Mouse (Mus musculus) kidney, embryonic 16.5 days (tissue): Measurements from ENCODE around the gene Zfp688. TPM values are rescaled to one million over a fixed set of nuclear protein-coding genes. Genes with fewer than 3 reads are reported as not detected.
"Not testable (repeated sequence)": the region's sequence is repeated elsewhere in the genome, so short reads cannot be mapped to it uniquely, and the experiment has no call there.

ENCODE experiments used
- ATAC-seq: fragments of 200-750 bp; cut with Nextera tagmentation; 2 replicates; pipeline ENCODE4 v1.8.0; 2017; ENCODE audit warnings: moderate TSS enrichment; ENCODE audit not compliant: low FRiP score, low TSS enrichment
- H3K27ac ChIP-seq: fragments of 300-500 bp; sonication (generic); 2 replicates; pipeline ENCODE4 v1.5.1; 2014; ENCODE audit warnings: low read length
- H3K27me3 ChIP-seq: fragments of 300-500 bp; sonication (generic); 2 replicates; pipeline ENCODE4 v1.6.1; 2014; ENCODE audit warnings: low read length, control low read depth, mixed read lengths; ENCODE audit not compliant: insufficient read depth
- H3K36me3 ChIP-seq: fragments of 300-500 bp; sonication (generic); 2 replicates; pipeline ENCODE4 v1.6.1; 2014; ENCODE audit warnings: low read length, control low read depth, mixed read lengths; ENCODE audit not compliant: insufficient read depth
- H3K4me1 ChIP-seq: fragments of 300-500 bp; sonication (generic); 2 replicates; pipeline ENCODE4 v1.6.1; 2014; ENCODE audit warnings: low read length, control low read depth, mixed read lengths; ENCODE audit not compliant: insufficient read depth
- H3K4me2 ChIP-seq: fragments of 300-500 bp; sonication (generic); replicated peaks from 2 replicates; pipeline ENCODE4 v1.6.1; 2014; ENCODE audit warnings: low read depth, low read length
- H3K4me3 ChIP-seq: fragments of 300-500 bp; sonication (generic); 2 replicates; pipeline ENCODE4 v1.5.1; 2014; ENCODE audit warnings: mild to moderate bottlenecking, low read length
- H3K9ac ChIP-seq: fragments of 300-500 bp; sonication (generic); replicated peaks from 2 replicates; pipeline ENCODE4 v1.6.1; 2014; ENCODE audit warnings: low read length
- H3K9me3 ChIP-seq: fragments of 300-500 bp; sonication (generic); 2 replicates; pipeline ENCODE4 v1.6.1; 2016; ENCODE audit warnings: low read length, control low read depth
- WGBS: fragments of 180-500 bp; shearing (Covaris S2); extraction: QIAGEN DNeasy Blood & Tissue Kit; methylation state at CpG from one replicate; pipeline ENCODE4 v1.1.7; 2014; 5-methylcytosine and 5-hydroxymethylcytosine counted together
- polyA plus RNA-seq: library from polyadenylated mRNA; unstranded; fragments of >200 nt; fragmentation: Nextera tagmentation; extraction: Ambion mirVana; gene quantifications from 2 replicates; pipeline ENCODE4 v1.2.1, GENCODE M21; 2015

Gene Zfp688
- polyA plus RNA-seq, 1 experiment from 2014 or later = 32.0 TPM

DNA sequence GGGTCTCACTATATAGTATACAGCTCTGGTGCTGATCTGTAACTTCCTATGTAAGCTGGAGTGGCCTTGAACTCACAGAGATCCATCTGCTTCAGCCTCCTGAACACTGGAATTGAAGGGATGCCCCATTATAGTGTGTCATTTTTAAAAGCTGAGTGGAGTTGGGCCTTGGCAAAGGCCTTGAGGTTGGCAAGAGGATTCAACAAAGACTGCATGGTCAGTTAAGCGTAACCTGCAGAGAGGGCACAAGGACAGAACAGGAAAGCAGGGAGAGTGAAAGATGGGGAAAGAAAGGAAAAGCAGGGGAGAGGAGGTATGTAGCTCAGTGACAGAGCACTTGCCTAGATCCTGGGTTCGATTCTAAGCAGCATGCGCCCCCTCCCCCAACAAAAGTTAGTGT lies 3.4 kb upstream of the Zfp688 start:
- Histone ChIP-seq H3K4me2 (no peak overlapping the region), H3K4me3 (no peak overlapping the region), H3K9ac (no peak overlapping the region), H3K9me3 (no peaks in the 10 kb centered on the region), H3K4me1 (peaks cover 9% of the 10 kb centered on the region), H3K27ac (no peak overlapping the region), H3K27me3 (peaks cover 6% of the 10 kb centered on the region; the same call in 1 of the 2 replicates), H3K36me3 (no peaks in the 10 kb centered on the region)
- 95% methylated on average over 3 of the region's 3 CpGs for WGBS
- ATAC-seq = no peak

- peaks cover 6% of the 10 kb centered on the region; the same call in 1 of the 2 replicates for H3K27me3 ChIP-seq
- no peak overlapping the region for H3K27ac ChIP-seq
- peaks cover 9% of the 10 kb centered on the region for H3K4me1 ChIP-seq
- H3K4me3 ChIP-seq = peak overlapping the region; percentile 85
- 2% methylated on average over 15 of the region's 15 CpGs for WGBS
- peak; percentile 56; the same call in 1 of the 2 replicates for ATAC-seq
- 0 out of 2 replicates have a peak, but pooled peaks cover 4% of the 10 kb centered on the region for H3K36me3 ChIP-seq
- H3K4me2 ChIP-seq = peak overlapping the region; percentile 83
- H3K9ac ChIP-seq = peak overlapping the region; percentile 90
- no peaks in the 10 kb centered on the region for H3K9me3 ChIP-seq
These were observed 379 bp upstream of the Zfp688 start for GRCm38 (mm10) chr7:127422247-127422646.

DNA sequence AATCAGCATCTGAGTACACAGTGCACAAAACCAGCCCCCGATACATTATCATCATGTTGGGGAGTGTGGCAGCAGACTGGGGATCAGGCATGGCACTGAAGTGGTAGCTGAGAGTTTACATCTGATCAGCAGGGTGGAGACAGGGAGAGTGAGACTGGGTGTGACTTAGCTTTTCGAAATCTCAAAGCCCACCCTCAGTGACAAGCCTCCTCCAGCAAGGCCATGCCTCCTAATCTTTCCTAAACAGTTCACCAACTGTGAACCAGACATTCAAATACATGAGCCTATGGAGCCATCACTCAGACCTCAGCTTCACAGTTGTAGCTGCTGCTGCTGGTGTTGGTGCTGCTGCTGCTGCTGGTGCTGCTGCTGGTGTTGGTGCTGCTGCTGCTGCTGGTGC lies 10.4 kb downstream of the Zfp688 start:
- no peak overlapping the region for H3K9ac ChIP-seq
- no peak overlapping the region for H3K27ac ChIP-seq
- H3K4me2 ChIP-seq = no peak overlapping the region
- H3K27me3 ChIP-seq = no peaks in the 10 kb centered on the region
- H3K9me3 ChIP-seq = no peaks in the 10 kb centered on the region
- WGBS = 68% methylated on average over 2 of the region's 2 CpGs
- no peaks in the 10 kb centered on the region for H3K36me3 ChIP-seq
- no peak overlapping the region for H3K4me3 ChIP-seq
- no peaks in the 10 kb centered on the region for H3K4me1 ChIP-seq
- no peak for ATAC-seq

DNA sequence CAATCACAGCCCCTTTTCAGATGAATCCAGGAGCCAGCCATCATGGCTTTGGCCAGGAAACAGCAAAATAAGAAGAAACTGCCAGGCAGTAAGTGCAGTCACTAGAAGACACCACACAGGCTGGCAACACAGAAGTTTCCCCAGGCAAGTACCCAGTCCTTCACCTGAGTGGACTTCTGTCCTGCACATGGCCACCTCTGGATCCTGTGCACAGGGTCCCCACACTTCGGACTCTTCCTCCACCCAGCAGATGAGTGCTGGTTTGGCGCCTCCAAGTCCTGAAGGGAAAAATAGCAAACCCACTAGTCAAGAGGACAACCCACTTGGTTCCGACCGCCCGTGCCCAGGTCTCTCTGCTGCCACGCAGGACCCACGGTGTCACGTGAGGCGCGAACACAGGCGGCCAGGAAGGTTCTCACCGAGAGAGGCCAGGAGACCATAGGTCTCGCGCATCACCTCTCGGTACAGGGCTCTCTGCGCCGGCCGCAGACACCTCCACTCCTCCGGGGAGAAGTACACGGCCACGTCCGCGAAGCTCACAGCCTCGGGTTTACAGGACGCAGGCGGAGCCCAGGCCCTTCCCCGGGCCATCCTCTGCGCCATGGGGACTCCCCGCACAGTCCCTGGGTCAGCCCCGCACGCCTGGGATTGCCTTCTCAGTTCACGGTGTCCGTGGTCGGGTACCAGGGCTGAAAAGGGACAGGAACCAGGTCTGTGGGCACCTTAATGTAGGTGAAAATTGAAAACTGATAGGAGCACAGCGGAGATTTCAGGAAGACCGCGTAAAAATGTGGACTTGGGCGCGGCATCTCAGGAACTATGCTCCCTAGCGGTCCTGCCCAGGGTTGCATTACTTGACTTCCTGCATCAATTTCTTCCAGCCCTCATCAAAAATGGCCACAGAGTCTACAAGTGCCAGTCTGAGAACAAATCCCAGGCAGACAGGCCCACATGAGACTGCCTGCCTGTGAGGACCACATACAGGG lies 15.6 kb downstream of the Zfp688 start, which contains the start of gene Zfp764:
Gene Zfp764, minus strand, starts transcription at position 821 of the 986 bp plus-strand sequence.
- Histone ChIP-seq H3K4me2 (peak within 1 kb of the TSS; percentile 90), H3K9ac (peak within 1 kb of the TSS; percentile 84), H3K27ac (peak within 1 kb of the TSS; percentile 78), H3K4me3 (peak within 1 kb of the TSS; percentile 65)
- not testable (repeated sequence) for H3K4me1 ChIP-seq, H3K27me3 ChIP-seq, H3K9me3 ChIP-seq, H3K36me3 ChIP-seq
- WGBS = 3% methylated on average over 40 of the region's 40 CpGs
- peak; percentile 89 for ATAC-seq

GRCm38 (mm10) chr7:127404101-127404500 lies 17.8 kb downstream of the Zfp688 start:
- WGBS = 82% methylated on average over 6 of the region's 6 CpGs
- H3K4me2 ChIP-seq, H3K36me3 ChIP-seq, H3K9me3 ChIP-seq, H3K27me3 ChIP-seq, H3K27ac ChIP-seq, H3K4me3 ChIP-seq, H3K9ac ChIP-seq, H3K4me1 ChIP-seq, ATAC-seq: not testable (repeated sequence)

- Histone ChIP-seq H3K9ac (no peak overlapping the region), H3K27ac (no peak overlapping the region), H3K4me1 (peaks cover 3% of the 10 kb centered on the region; the same call in 1 of the 2 replicates), H3K4me2 (no peak overlapping the region), H3K36me3 (peaks cover 6% of the 10 kb centered on the region), H3K9me3 (no peaks in the 10 kb centered on the region), H3K4me3 (no peak overlapping the region), H3K27me3 (no peaks in the 10 kb centered on the region)
- ATAC-seq = no peak
- WGBS = 57% methylated on average over 2 of the region's 2 CpGs
These were observed 18.9 kb downstream of the Zfp688 start for GRCm38 (mm10) chr7:127402980-127403379.

GRCm38 (mm10) chr7:127400355-127400754 lies 21.5 kb downstream of the Zfp688 start:
- no peak for ATAC-seq
- Histone ChIP-seq H3K4me1 (no peaks in the 10 kb centered on the region), H3K9me3 (no peaks in the 10 kb centered on the region), H3K27ac (no peak overlapping the region), H3K36me3 (peaks cover 6% of the 10 kb centered on the region), H3K9ac (no peak overlapping the region), H3K27me3 (no peaks in the 10 kb centered on the region), H3K4me3 (no peak overlapping the region), H3K4me2 (no peak overlapping the region)
- WGBS = 58% methylated on average over 3 of the region's 3 CpGs

GRCm38 (mm10) chr7:127393944-127394333 lies 27.9 kb downstream of the Zfp688 start:
- no peak for ATAC-seq
- Histone ChIP-seq H3K36me3 (peaks cover 11% of the 10 kb centered on the region), H3K9ac (peak overlapping the region; percentile 68), H3K27ac (peak overlapping the region; percentile 77), H3K4me2 (peak overlapping the region; percentile 90), H3K4me1 (peaks cover 13% of the 10 kb centered on the region; the same call in 1 of the 2 replicates), H3K4me3 (peak overlapping the region; percentile 78), H3K9me3 (no peaks in the 10 kb centered on the region), H3K27me3 (no peaks in the 10 kb centered on the region)
- 17% methylated on average over 7 of the region's 7 CpGs for WGBS

- ATAC-seq = peak; percentile 94
These were observed 28.5 kb downstream of the Zfp688 start, which contains the start of gene E430018J23Rik for GRCm38 (mm10) chr7:127393157-127393943. Gene E430018J23Rik, minus strand, starts transcription at chr7:127393629.

More at GRCm38 (mm10) chr7:127393157-127393943, 28.5 kb downstream of the Zfp688 start, which contains the start of gene E430018J23Rik:
- H3K4me3 ChIP-seq = peak within 1 kb of the TSS; percentile 78
- peak within 1 kb of the TSS; percentile 93 for H3K27ac ChIP-seq
- WGBS = under 1% methylated on average over 43 of the region's 45 CpGs
- peak within 1 kb of the TSS; percentile 90 for H3K4me2 ChIP-seq
- H3K9me3 ChIP-seq = no peaks in the 10 kb centered on the region
- H3K9ac ChIP-seq = peak within 1 kb of the TSS; percentile 95
- H3K27me3 ChIP-seq = no peaks in the 10 kb centered on the region
- H3K4me1 ChIP-seq = peaks cover 13% of the 10 kb centered on the region; the same call in 1 of the 2 replicates
- peaks cover 11% of the 10 kb centered on the region for H3K36me3 ChIP-seq
